Mouse (Mus musculus) erythroblast, embryonic 14.5 days (primary cell): ENCODE measurements around the gene Calcoco1. TPM values are rescaled to one million over a fixed set of nuclear protein-coding genes. Genes with fewer than 3 reads are reported as not detected.

ENCODE experiments used
- H3K27me3 ChIP-seq: 2 replicates; pipeline ENCODE4 v1.6.1; 2012; ENCODE audit warnings: inconsistent platforms; ENCODE audit not compliant: control insufficient read depth
- H3K36me3 ChIP-seq: 2 replicates; pipeline ENCODE4 v1.6.1; 2012; ENCODE audit warnings: mild to moderate bottlenecking, inconsistent platforms; ENCODE audit not compliant: control insufficient read depth
- H3K4me1 ChIP-seq: 2 replicates; pipeline ENCODE4 v1.6.1; 2012; ENCODE audit warnings: inconsistent platforms; ENCODE audit not compliant: control insufficient read depth
- H3K4me3 ChIP-seq: replicated peaks from 2 replicates; pipeline ENCODE3; 2012; ENCODE audit warnings: moderate library complexity, mild to moderate bottlenecking, inconsistent platforms
- H3K9me3 ChIP-seq: 2 replicates; pipeline ENCODE4 v1.6.1; 2012; ENCODE audit warnings: low read length, inconsistent platforms, mixed read lengths; ENCODE audit not compliant: control insufficient read depth
- GATA1 ChIP-seq: IDR thresholded peaks from 2 replicates; pipeline ENCODE4 v1.6.1; 2012; ENCODE audit warnings: low read length, inconsistent platforms, mixed read lengths
- TAL1 ChIP-seq: IDR thresholded peaks from 3 replicates; pipeline ENCODE4 v1.6.1; 2012; ENCODE audit warnings: low read length, inconsistent platforms, mixed read lengths
- polyA plus RNA-seq: library from polyadenylated mRNA; stranded (reverse); fragments of >175 nt; gene quantifications from 2 replicates; pipeline ENCODE4 v1.2.3, GENCODE M21; 2012

Gene Calcoco1
- polyA plus RNA-seq, 1 experiment = 9.5 TPM

DNA sequence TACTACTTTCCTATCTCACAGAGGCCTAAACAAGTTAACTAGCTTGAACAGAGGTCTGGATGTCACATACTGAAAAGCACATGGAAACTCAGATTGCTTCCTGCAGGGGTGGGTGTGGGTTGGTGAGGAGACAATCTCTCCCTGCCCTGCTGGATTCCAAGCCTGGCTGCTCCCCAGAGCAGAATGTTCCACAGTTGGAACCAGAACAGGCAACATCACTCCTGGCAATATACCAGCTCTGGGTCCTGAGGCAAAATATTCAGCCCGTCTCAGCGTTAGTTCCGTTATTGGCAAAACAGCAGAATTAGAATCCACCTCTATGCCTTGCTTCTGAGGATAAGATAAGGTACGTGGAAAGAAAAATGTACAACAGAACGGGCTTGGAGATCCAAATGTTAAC lies 28.3 kb upstream of the Calcoco1 start:
- no peaks in the 10 kb centered on the region for H3K4me1 ChIP-seq
- peaks cover 79% of the 10 kb centered on the region for H3K27me3 ChIP-seq
- TF ChIP-seq TAL1 = no peak
- no peak for TF ChIP-seq GATA1

DNA sequence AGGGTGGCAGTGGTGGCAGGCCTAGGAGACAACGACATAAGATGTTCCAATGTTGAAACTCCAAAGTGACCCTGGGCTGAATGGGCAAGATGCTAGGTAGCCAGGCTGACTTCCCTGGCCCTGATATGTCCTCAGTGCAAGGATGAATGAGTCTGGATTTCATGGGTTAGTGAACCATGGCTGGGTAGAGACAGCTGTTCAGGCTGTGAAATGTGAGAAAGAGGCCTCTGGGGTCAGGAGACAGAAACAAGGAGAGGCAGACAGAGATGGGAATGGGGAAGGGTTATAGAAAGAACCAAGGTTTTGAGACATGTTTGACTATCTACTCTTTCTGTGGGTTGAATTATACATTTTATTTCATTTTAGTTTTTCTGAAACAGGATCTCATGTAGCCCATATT lies 27.1 kb upstream of the Calcoco1 start:
- no peaks in the 10 kb centered on the region for H3K4me1 ChIP-seq
- no peaks in the 10 kb centered on the region for H3K36me3 ChIP-seq
- H3K4me3 ChIP-seq = no peak overlapping the region
- no peaks in the 10 kb centered on the region for H3K9me3 ChIP-seq
- H3K27me3 ChIP-seq = peaks cover 82% of the 10 kb centered on the region
- TF ChIP-seq GATA1 (no peak), TAL1 (no peak)

More for the DNA sequence above, 28.3 kb upstream of the Calcoco1 start:
- H3K4me3 ChIP-seq = no peak overlapping the region
- no peaks in the 10 kb centered on the region for H3K9me3 ChIP-seq
- H3K36me3 ChIP-seq = no peaks in the 10 kb centered on the region

GRCm38 (mm10) chr15:102747853-102748252 lies 25.9 kb upstream of the Calcoco1 start:
- peaks cover 85% of the 10 kb centered on the region for H3K27me3 ChIP-seq
- TF ChIP-seq GATA1 = no peak
- TF ChIP-seq TAL1 = no peak
- H3K4me3 ChIP-seq = no peak overlapping the region
- no peaks in the 10 kb centered on the region for H3K9me3 ChIP-seq
- H3K36me3 ChIP-seq = no peaks in the 10 kb centered on the region
- no peaks in the 10 kb centered on the region for H3K4me1 ChIP-seq

DNA sequence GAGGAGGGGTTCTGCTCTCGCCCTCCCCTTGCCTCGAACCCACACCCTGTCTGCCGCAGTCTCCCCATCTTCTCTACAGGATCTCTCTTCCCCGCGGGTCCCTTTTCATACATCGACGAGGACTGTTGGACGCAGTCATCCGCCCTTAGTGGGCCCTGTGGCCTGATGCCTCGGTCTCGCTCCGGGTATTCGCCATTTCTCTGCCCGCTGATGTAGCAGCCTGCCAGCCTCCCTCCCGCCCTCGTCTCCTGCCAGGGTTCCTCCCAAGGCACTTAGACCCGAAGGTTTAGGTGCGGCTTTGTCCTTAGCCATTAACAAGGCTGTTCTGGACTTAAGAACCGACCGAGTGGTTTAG lies 25.3 kb upstream of the Calcoco1 start:
- Histone ChIP-seq H3K4me1 (no peaks in the 10 kb centered on the region), H3K36me3 (no peaks in the 10 kb centered on the region), H3K4me3 (no peak overlapping the region), H3K9me3 (no peaks in the 10 kb centered on the region), H3K27me3 (peaks cover 83% of the 10 kb centered on the region)
- TF ChIP-seq GATA1 = no peak

GRCm38 (mm10) chr15:102746488-102747285 lies 24.7 kb upstream of the Calcoco1 start:
- H3K9me3 ChIP-seq = no peaks in the 10 kb centered on the region
- no peak overlapping the region for H3K4me3 ChIP-seq
- TF ChIP-seq TAL1 (no peak), GATA1 (no peak)
- H3K27me3 ChIP-seq = peaks cover 82% of the 10 kb centered on the region
- H3K4me1 ChIP-seq = no peaks in the 10 kb centered on the region
- no peaks in the 10 kb centered on the region for H3K36me3 ChIP-seq

- Histone ChIP-seq H3K4me3 (no peak overlapping the region), H3K36me3 (no peaks in the 10 kb centered on the region), H3K4me1 (no peaks in the 10 kb centered on the region), H3K27me3 (peaks cover 85% of the 10 kb centered on the region), H3K9me3 (no peaks in the 10 kb centered on the region)
- no peak for TF ChIP-seq TAL1
- TF ChIP-seq GATA1 = no peak
Observed at GRCm38 (mm10) chr15:102746126-102746487, 24.1 kb upstream of the Calcoco1 start.

DNA sequence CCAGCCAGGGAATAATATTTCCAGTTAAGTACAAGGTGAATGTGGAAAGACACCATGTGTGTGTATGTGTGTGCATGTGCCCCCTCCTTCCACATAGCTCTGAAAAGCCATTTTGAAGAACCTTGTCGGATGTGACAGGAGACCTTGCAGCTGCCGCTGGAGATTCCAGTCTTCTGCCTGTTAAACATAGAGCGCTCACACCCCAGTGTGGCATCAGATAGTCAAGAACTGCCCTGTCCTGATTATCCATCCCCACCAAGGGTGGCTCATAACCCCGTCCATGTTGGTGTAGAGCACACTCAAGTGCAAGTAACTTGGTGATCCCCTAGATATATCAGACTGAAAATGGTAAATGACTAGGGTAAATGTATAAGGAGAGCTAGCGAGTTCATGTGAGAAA lies 23.4 kb upstream of the Calcoco1 start:
- no peaks in the 10 kb centered on the region for H3K9me3 ChIP-seq
- H3K27me3 ChIP-seq = peaks cover 84% of the 10 kb centered on the region
- no peaks in the 10 kb centered on the region for H3K36me3 ChIP-seq
- TF ChIP-seq GATA1 (no peak), TAL1 (no peak)
- H3K4me1 ChIP-seq = no peaks in the 10 kb centered on the region
- H3K4me3 ChIP-seq = no peak overlapping the region

DNA sequence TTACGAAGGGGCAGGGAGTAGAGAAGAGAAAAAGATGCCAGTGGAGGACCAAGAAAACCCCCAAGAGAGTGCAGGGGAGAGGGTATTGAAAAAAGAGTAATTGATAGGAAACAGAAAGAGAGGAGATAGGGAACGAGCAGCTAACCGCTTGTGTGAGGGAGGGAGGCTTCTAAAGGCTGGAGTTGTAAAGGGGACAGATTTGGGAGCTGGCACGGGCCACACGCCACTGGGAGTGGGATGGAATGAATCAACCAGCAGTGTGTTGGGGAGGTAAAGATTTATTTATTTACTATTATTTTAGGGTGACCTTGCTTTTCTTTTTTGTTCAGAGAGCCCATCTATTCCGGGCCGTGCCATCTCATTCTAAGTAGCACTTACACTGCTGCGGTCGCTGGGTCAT lies 22.9 kb upstream of the Calcoco1 start:
- Histone ChIP-seq H3K27me3 (peaks cover 81% of the 10 kb centered on the region), H3K4me1 (no peaks in the 10 kb centered on the region), H3K36me3 (no peaks in the 10 kb centered on the region), H3K4me3 (no peak overlapping the region), H3K9me3 (no peaks in the 10 kb centered on the region)
- TF ChIP-seq TAL1 (no peak), GATA1 (no peak)

- H3K4me1 ChIP-seq = no peaks in the 10 kb centered on the region
- peaks cover 81% of the 10 kb centered on the region for H3K27me3 ChIP-seq
Observed at GRCm38 (mm10) chr15:102744416-102744815, 22.4 kb upstream of the Calcoco1 start.

DNA sequence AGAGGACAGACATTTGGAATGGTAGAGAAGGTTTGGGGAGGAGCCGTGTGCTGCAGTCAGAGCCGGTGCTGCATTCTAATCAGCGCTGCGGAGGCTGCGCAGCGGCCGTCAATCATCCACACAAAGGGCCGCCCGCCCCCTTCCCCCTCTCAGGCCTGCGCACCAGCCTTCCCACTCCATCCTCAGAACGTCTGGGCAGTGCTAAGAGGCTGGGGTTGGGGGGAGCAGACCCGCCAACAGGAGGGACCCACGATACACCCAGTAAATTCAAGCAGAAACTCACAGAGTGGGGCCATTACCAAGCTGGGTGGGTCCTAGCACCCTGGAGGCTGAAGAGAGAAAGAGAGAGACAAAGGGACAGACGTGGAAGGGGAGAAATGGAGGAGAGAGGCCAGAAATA lies 22.0 kb upstream of the Calcoco1 start:
- Histone ChIP-seq H3K27me3 (peaks cover 80% of the 10 kb centered on the region), H3K4me3 (no peak overlapping the region), H3K4me1 (no peaks in the 10 kb centered on the region), H3K9me3 (no peaks in the 10 kb centered on the region), H3K36me3 (no peaks in the 10 kb centered on the region)
- TF ChIP-seq TAL1 (no peak), GATA1 (no peak)

More at GRCm38 (mm10) chr15:102744416-102744815, 22.4 kb upstream of the Calcoco1 start:
- H3K4me3 ChIP-seq = no peak overlapping the region
- H3K9me3 ChIP-seq = no peaks in the 10 kb centered on the region
- no peaks in the 10 kb centered on the region for H3K36me3 ChIP-seq
- TF ChIP-seq TAL1 (no peak), GATA1 (no peak)
